Mouse (Mus musculus) midbrain, postnatal 0 days (tissue): ENCODE results near the gene Itgb3. TPM values are rescaled to one million over a fixed set of nuclear protein-coding genes. Genes with fewer than 3 reads are reported as not detected.
"Not testable (repeated sequence)": the region's sequence is repeated elsewhere in the genome, so short reads cannot be mapped to it uniquely, and the experiment has no call there.

ENCODE experiments used
- ATAC-seq: fragments of 200-750 bp; cut with Nextera tagmentation; 2 replicates; pipeline ENCODE4 v1.8.0; 2017; ENCODE audit warnings: moderate number of reproducible peaks, mild to moderate bottlenecking, moderate TSS enrichment, moderate library complexity; ENCODE audit not compliant: low FRiP score
- DNase-seq: peaks from one replicate; pipeline ENCODE4 v3.0.0-alpha.2; 2015; ENCODE audit warnings: low spot score
- H3K27ac ChIP-seq: fragments of 300-500 bp; sonication (generic); 2 replicates; pipeline ENCODE4 v1.5.1; 2014; ENCODE audit warnings: low read depth, mild to moderate bottlenecking, low read length, mixed read lengths
- H3K27me3 ChIP-seq: fragments of 300-500 bp; sonication (generic); 2 replicates; pipeline ENCODE4 v1.6.1; 2014; ENCODE audit warnings: low read length, control low read depth, mixed read lengths; ENCODE audit not compliant: insufficient read depth
- H3K36me3 ChIP-seq: fragments of 300-500 bp; sonication (generic); 2 replicates; pipeline ENCODE4 v1.6.1; 2014; ENCODE audit warnings: low read length, control low read depth, mixed read lengths; ENCODE audit not compliant: insufficient read depth
- H3K4me1 ChIP-seq: fragments of 300-500 bp; sonication (generic); 2 replicates; pipeline ENCODE4 v1.6.1; 2014; ENCODE audit warnings: mild to moderate bottlenecking, control low read depth, antibody characterized with exemption, low read length, mixed read lengths; ENCODE audit not compliant: insufficient read depth
- H3K4me2 ChIP-seq: fragments of 300-500 bp; sonication (generic); 2 replicates; pipeline ENCODE4 v1.6.1; 2014; ENCODE audit warnings: low read depth, mild to moderate bottlenecking, low read length, mixed read lengths; ENCODE audit not compliant: poor library complexity, severe bottlenecking
- H3K4me3 ChIP-seq: fragments of 300-500 bp; sonication (generic); 2 replicates; pipeline ENCODE4 v1.5.1; 2014; ENCODE audit warnings: low read depth, mild to moderate bottlenecking, low read length, moderate library complexity
- H3K9ac ChIP-seq: fragments of 300-500 bp; sonication (generic); replicated peaks from 2 replicates; pipeline ENCODE4 v1.6.1; 2014; ENCODE audit warnings: mild to moderate bottlenecking, low read length, moderate library complexity, mixed read lengths; ENCODE audit not compliant: poor library complexity, severe bottlenecking
- H3K9me3 ChIP-seq: fragments of 300-500 bp; sonication (generic); 2 replicates; pipeline ENCODE4 v1.6.1; 2016; ENCODE audit warnings: low read length, control low read depth
- CTCF ChIP-seq: IDR thresholded peaks from 2 replicates; pipeline ENCODE4 v1.5.1; 2016; ENCODE audit warnings: antibody characterized with exemption, mild to moderate bottlenecking
- WGBS: fragments of 180-500 bp; shearing (Covaris S2); extraction: QIAGEN DNeasy Blood & Tissue Kit; methylation state at CpG from one replicate; pipeline ENCODE4 v1.1.7; 2014; 5-methylcytosine and 5-hydroxymethylcytosine counted together
- polyA plus RNA-seq: library from polyadenylated mRNA; unstranded; fragments of >200 nt; fragmentation: Nextera tagmentation; extraction: Ambion mirVana; gene quantifications from 2 replicates; pipeline ENCODE4 v1.2.1, GENCODE M21; 2015
- total RNA-seq: library from RNA; depleted of rRNA; stranded (reverse); fragments of >200 nt; gene quantifications from 2 replicates; pipeline ENCODE4 v1.2.3, GENCODE M21; 2014

Itgb3 gene
- total and polyA plus RNA-seq, 2 experiments from 2014 or later = 0.62 to 1.5 TPM

- Histone ChIP-seq H3K27ac (no peak overlapping the region), H3K27me3 (no peaks in the 10 kb centered on the region), H3K36me3 (no peaks in the 10 kb centered on the region), H3K9me3 (no peaks in the 10 kb centered on the region), H3K4me1 (no peaks in the 10 kb centered on the region), H3K4me3 (no peak overlapping the region), H3K9ac (no peak overlapping the region), H3K4me2 (no peak overlapping the region)
- DNase-seq (no peak), ATAC-seq (no peak)
- TF ChIP-seq CTCF = no peak
- 87% methylated on average over 6 of the region's 6 CpGs for WGBS
Observed at GRCm38 (mm10) chr11:104566097-104566496, 41.7 kb upstream of the Itgb3 start.

- Histone ChIP-seq H3K27ac (no peak overlapping the region), H3K4me2 (no peak overlapping the region), H3K9ac (no peak overlapping the region), H3K9me3 (no peaks in the 10 kb centered on the region), H3K27me3 (no peaks in the 10 kb centered on the region), H3K4me3 (no peak overlapping the region), H3K36me3 (no peaks in the 10 kb centered on the region), H3K4me1 (no peaks in the 10 kb centered on the region)
- ATAC-seq (no peak), DNase-seq (no peak)
- no peak for TF ChIP-seq CTCF
- WGBS = 71% methylated on average over 2 of the region's 2 CpGs
Observed at GRCm38 (mm10) chr11:104566796-104567195, 41.0 kb upstream of the Itgb3 start.

GRCm38 (mm10) chr11:104567736-104568135 lies 40.1 kb upstream of the Itgb3 start:
- 0 out of 2 replicates have a peak, but pooled peaks cover 4% of the 10 kb centered on the region for H3K4me1 ChIP-seq
- no peak overlapping the region for H3K4me2 ChIP-seq
- no peak overlapping the region for H3K27ac ChIP-seq
- no peak overlapping the region for H3K4me3 ChIP-seq
- H3K27me3 ChIP-seq = peaks cover 3% of the 10 kb centered on the region; the same call in 1 of the 2 replicates
- DNase-seq = no peak
- no peaks in the 10 kb centered on the region for H3K9me3 ChIP-seq
- ATAC-seq = no peak
- H3K9ac ChIP-seq = no peak overlapping the region
- no peak for TF ChIP-seq CTCF
- 85% methylated on average over 9 of the region's 9 CpGs for WGBS
- H3K36me3 ChIP-seq = no peaks in the 10 kb centered on the region

GRCm38 (mm10) chr11:104568326-104568725 lies 39.5 kb upstream of the Itgb3 start:
- H3K4me3 ChIP-seq = no peak overlapping the region
- no peak for DNase-seq
- no peaks in the 10 kb centered on the region for H3K36me3 ChIP-seq
- 94% methylated on average over 4 of the region's 4 CpGs for WGBS
- no peaks in the 10 kb centered on the region for H3K9me3 ChIP-seq
- H3K27ac ChIP-seq = no peak overlapping the region
- H3K9ac ChIP-seq = no peak overlapping the region
- 0 out of 2 replicates have a peak, but pooled peaks cover 4% of the 10 kb centered on the region for H3K4me1 ChIP-seq
- no peak for ATAC-seq
- TF ChIP-seq CTCF = no peak
- H3K27me3 ChIP-seq = peaks cover 3% of the 10 kb centered on the region; the same call in 1 of the 2 replicates
- H3K4me2 ChIP-seq = no peak overlapping the region

GRCm38 (mm10) chr11:104570515-104570914 lies 37.3 kb upstream of the Itgb3 start:
- not testable (repeated sequence) for H3K27me3 ChIP-seq, H3K27ac ChIP-seq, ATAC-seq, H3K36me3 ChIP-seq, H3K9ac ChIP-seq, H3K9me3 ChIP-seq, DNase-seq, H3K4me2 ChIP-seq, H3K4me1 ChIP-seq, H3K4me3 ChIP-seq
- WGBS = 84% methylated on average over 8 of the region's 8 CpGs

- H3K27me3 ChIP-seq, H3K9me3 ChIP-seq, H3K36me3 ChIP-seq, H3K27ac ChIP-seq, H3K9ac ChIP-seq, H3K4me1 ChIP-seq, ATAC-seq: not testable (repeated sequence)
- H3K4me2 ChIP-seq = peak overlapping the region; percentile 45
- DNase-seq = peak; percentile 47
- 3% methylated on average over 28 of the region's 28 CpGs for WGBS
- peak overlapping the region; percentile 29 for H3K4me3 ChIP-seq
Observed at GRCm38 (mm10) chr11:104571373-104571772, 36.4 kb upstream of the Itgb3 start.
